Mouse (Mus musculus) limb, embryonic 10.5 days (tissue): ENCODE data around the gene Csnk2a1. TPM values are rescaled to one million over a fixed set of nuclear protein-coding genes. Genes with fewer than 3 reads are reported as not detected.

ENCODE experiments used
- DNase-seq: peaks from one replicate; pipeline ENCODE4 v3.0.0-alpha.2; 2017; ENCODE audit warnings: low spot score
- H3K27ac ChIP-seq: fragments of 300-500 bp; sonication (generic); 2 replicates; pipeline ENCODE4 v1.5.1; 2016; ENCODE audit warnings: mild to moderate bottlenecking
- H3K27me3 ChIP-seq: fragments of 300-500 bp; sonication (generic); 2 replicates; pipeline ENCODE4 v1.6.1; 2016; ENCODE audit warnings: low read depth, mild to moderate bottlenecking; ENCODE audit not compliant: poor library complexity, severe bottlenecking
- H3K36me3 ChIP-seq: fragments of 300-500 bp; sonication (generic); 2 replicates; pipeline ENCODE4 v1.6.1; 2016; ENCODE audit warnings: mild to moderate bottlenecking, moderate library complexity
- H3K4me1 ChIP-seq: fragments of 300-500 bp; sonication (generic); 2 replicates; pipeline ENCODE4 v1.6.1; 2016
- H3K4me3 ChIP-seq: fragments of 300-500 bp; sonication (generic); 2 replicates; pipeline ENCODE4 v1.5.1; 2016; ENCODE audit warnings: mild to moderate bottlenecking, moderate library complexity
- H3K9me3 ChIP-seq: fragments of 300-500 bp; sonication (generic); replicated peaks from 2 replicates; pipeline ENCODE4 v1.6.1; 2016; ENCODE audit warnings: mild to moderate bottlenecking
- WGBS: fragments of 180-500 bp; shearing (Covaris S2); methylation state at CpG from one replicate; pipeline ENCODE4 v1.1.7; 2016; 5-methylcytosine and 5-hydroxymethylcytosine counted together
- polyA plus RNA-seq: library from polyadenylated mRNA; unstranded; fragments of >200 nt; fragmentation: Nextera tagmentation; extraction: Ambion mirVana; gene quantifications from 2 replicates; pipeline ENCODE4 v1.2.1, GENCODE M21; 2016

Csnk2a1 gene
- polyA plus RNA-seq: 77.4 and 77.6 TPM in 2 replicates

DNA sequence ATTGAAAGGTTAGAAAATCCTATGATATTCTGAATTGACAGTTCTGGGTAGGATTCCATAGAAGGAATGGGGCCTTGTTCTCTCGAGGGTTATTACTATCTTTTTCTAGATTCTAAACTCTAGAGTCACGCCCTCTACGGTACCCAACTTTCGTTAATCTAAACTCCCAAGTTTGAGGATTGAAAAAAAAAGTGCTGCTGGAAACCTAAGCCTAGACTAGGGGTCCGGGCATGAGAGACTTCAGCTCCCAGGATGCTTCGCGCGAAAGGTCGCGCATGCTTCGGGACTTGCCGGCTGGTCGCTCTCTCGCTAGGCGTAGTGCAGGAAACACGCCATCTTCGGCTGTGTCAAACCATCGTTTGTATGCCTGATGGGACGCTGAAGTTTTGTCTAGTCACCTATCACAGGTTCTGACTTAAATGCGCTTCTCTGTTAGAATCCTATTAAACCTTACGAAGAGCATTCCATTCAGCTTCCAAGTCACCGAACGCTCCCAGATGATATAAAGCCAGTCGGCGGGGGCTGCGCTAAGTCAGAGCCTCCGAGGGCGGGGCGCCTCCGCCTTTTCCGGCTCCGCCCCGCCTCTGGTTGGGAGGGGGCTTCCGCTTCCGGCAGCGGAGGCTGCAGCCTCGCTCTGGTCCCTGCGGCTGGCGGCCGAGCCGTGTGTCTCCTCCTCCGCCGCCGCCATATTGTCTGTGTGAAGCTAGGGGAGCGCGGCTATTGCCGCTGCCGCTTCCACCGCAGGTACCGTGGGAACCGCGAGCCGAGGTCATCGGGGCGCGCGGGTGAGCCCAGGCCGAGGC is at the start of gene Csnk2a1:
Gene Csnk2a1 (plus strand): TSS at position 592 of the 803 bp plus-strand sequence.
- Histone ChIP-seq H3K4me3 (peak within 1 kb of the TSS; percentile 93), H3K27me3 (no peaks in the 10 kb centered on the region), H3K9me3 (no peaks in the 10 kb centered on the region), H3K4me1 (peaks cover 24% of the 10 kb centered on the region), H3K27ac (peak within 1 kb of the TSS; percentile 98), H3K36me3 (peaks cover 25% of the 10 kb centered on the region)
- WGBS: under 1% methylated on average over 58 of the region's 58 CpGs
- peak; percentile 93 for DNase-seq

DNA sequence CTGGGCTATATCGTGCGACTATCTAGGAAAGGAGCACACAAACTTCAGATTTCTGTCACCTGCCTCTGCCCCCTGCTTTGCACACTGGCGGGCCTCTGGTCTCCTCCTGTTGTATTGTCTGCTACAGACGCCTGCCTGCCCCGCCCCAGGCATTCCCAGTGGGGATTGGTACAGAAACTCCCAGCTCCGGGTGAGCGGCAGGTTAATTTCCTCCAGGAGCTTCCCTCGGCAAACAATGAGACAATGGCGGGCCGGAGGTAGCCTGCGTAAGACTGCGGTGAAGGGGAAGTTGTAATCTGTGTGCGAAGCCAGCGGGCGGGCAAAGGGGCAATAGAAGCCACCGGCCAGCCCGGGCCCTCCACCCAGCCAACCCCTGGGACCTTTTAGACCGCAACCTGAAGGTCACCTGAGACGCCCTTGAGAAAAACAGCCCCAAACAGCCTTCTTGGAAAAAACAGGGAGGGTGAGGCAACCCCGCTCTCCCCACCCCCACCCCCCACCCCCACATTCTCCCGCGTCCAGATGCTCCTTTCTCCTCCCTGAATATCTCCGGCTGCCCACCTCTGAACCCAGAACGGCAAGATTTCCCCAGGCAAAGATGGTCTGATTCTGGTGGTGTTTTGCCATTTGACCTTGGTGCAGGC is 49.4 kb upstream of the Csnk2a1 start:
- WGBS: 22% methylated on average over 24 of the region's 24 CpGs
- no peak for DNase-seq
- Histone ChIP-seq H3K36me3 (no peaks in the 10 kb centered on the region), H3K4me1 (peaks cover 15% of the 10 kb centered on the region), H3K4me3 (peak overlapping the region; percentile 26), H3K27me3 (peaks cover 18% of the 10 kb centered on the region), H3K27ac (peak overlapping the region; percentile 15; the same call in 1 of the 2 replicates), H3K9me3 (no peaks in the 10 kb centered on the region)

DNA sequence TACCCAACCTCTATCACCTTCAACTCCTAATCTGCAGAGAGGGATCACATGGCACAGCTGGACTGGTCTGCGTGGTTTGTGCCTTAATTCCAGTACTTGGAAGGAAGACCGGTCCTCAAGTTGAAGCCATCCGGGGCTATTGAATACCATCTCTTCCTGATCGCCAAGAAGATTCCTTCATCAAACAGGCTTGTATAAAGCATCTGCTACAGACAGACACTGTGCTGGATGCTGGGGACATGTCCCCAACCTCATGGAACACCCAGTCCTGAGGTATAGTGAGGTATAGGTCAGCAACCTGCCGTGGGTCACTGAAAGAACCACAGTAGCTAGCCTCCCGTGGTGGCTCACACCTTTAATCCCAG is 48.9 kb upstream of the Csnk2a1 start:
- Histone ChIP-seq H3K4me3 (no peak overlapping the region), H3K4me1 (peaks cover 15% of the 10 kb centered on the region), H3K9me3 (no peaks in the 10 kb centered on the region), H3K36me3 (no peaks in the 10 kb centered on the region), H3K27ac (no peak overlapping the region), H3K27me3 (peaks cover 18% of the 10 kb centered on the region)
- WGBS: 80% methylated on average over 6 of the region's 6 CpGs
- DNase-seq: no peak

DNA sequence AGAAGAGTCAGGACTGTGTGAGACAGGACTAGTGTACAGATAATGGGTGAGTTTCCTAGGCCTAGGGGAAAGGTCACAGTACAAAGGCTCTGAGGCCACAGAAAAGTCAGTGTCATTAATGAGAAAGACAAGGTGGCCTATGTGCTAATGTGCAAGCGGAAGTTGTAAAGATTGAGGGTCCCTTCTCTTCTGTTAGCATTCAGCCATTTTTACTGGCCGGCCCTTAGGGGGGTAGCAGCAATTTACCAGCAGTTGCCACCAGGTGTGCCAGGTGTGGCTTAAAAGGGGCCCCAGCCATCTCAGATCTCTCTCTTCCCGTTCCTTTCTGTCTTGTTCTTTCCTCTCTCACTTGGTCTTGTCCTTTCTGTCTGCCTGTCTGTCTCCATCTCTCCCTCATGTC is 48.3 kb upstream of the Csnk2a1 start:
- no peak overlapping the region for H3K4me3 ChIP-seq
- H3K36me3 ChIP-seq: no peaks in the 10 kb centered on the region
- peaks cover 18% of the 10 kb centered on the region for H3K27me3 ChIP-seq
- H3K27ac ChIP-seq: no peak overlapping the region
- no peak for DNase-seq
- H3K4me1 ChIP-seq: peaks cover 15% of the 10 kb centered on the region
- H3K9me3 ChIP-seq: no peaks in the 10 kb centered on the region
- WGBS: 76% methylated on average over 3 of the region's 3 CpGs

DNA sequence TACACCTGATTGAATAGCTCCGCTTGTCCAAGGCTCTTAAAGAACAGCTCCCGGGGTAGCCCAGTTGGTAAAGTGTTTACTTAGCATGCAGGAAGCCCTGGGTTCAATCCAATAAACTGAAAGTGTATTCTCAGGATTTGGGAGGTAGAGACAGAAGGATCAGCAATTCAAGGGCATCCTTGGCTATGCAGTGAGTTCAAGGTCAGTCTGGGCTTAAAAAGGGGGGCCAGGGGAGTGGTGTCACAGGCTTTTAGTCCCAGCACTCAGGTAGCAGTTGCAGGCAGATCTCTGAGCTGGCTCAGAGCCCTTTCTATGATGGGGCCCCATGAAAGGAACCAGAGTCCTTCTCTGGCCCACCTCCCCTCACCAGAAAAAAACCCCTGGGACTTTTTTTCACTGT is 47.3 kb upstream of the Csnk2a1 start:
- Histone ChIP-seq H3K4me3 (no peak overlapping the region), H3K27me3 (peaks cover 18% of the 10 kb centered on the region)
- WGBS: 86% methylated on average over 2 of the region's 2 CpGs

DNA sequence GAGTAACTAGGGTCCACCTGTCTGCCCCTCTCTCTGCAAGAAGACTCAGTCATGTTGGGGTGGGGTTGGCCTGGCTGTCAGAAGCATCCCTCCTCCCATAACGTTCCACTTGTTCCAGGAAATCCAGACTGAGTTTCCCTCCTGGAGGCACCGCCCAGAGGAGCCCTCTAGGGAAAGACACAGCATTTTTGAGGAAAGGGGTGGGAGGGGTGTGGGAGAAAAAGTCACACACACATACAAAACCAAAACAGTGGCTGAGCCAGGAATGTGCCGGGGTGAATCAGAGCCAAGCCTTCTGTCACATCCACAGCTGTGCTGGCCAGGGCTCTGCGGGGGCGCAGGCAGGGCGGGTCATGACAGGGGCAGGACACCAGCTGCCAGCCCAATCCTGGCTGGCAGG is 46.3 kb upstream of the Csnk2a1 start:
- Histone ChIP-seq H3K36me3 (no peaks in the 10 kb centered on the region), H3K9me3 (no peaks in the 10 kb centered on the region), H3K27me3 (peaks cover 18% of the 10 kb centered on the region), H3K4me3 (no peak overlapping the region), H3K4me1 (peaks cover 15% of the 10 kb centered on the region), H3K27ac (no peak overlapping the region)
- no peak for DNase-seq
- WGBS: 76% methylated on average over 6 of the region's 6 CpGs

More for the DNA sequence above, 47.3 kb upstream of the Csnk2a1 start:
- no peak for DNase-seq
- Histone ChIP-seq H3K27ac (no peak overlapping the region), H3K36me3 (no peaks in the 10 kb centered on the region), H3K4me1 (peaks cover 15% of the 10 kb centered on the region), H3K9me3 (no peaks in the 10 kb centered on the region)

DNA sequence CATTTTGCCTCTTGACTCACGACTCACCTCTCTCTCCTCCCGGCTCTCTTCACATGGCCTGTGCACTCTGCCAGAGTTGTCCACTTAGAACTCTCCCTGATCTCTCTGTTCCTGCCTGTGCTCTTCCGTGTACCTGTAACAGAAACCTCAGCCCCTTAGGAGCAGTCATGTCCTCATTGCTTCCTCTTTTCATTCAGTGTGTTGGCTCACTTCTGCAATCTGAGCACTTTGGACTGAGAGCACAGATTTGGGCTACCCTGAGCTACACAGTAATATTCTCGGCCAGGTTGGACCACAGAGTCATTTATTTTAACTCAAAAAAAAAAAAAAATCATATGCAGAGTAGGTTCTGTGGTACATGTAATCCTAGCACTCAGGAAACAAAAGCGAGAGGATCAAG is 39.5 kb upstream of the Csnk2a1 start:
- H3K4me3 ChIP-seq: no peak overlapping the region
- H3K9me3 ChIP-seq: no peaks in the 10 kb centered on the region
- H3K36me3 ChIP-seq: no peaks in the 10 kb centered on the region
- DNase-seq: no peak
- WGBS: 81% methylated on average over 5 of the region's 5 CpGs
- no peaks in the 10 kb centered on the region for H3K27me3 ChIP-seq
- H3K27ac ChIP-seq: no peak overlapping the region
- H3K4me1 ChIP-seq: peaks cover 13% of the 10 kb centered on the region

DNA sequence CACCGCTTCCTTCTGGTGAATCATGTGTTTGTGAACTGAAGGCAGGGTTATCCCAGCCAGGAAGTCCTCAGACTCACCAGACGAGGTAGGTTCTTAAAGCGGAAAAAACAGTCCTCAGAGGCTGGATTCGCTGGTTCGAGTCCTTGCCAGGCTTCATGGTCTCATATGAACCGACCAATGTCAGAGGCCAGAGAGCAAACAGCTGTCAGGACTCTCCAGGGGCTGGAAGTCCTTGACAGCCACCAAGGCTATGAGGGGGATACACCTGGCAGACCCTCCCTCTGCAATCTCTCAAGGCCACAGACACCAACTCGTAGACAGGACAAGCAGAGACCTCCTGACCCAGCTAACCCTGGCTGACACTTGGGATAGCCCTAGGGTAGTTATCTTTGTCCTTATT is 37.4 kb upstream of the Csnk2a1 start:
- H3K4me1 ChIP-seq: peaks cover 13% of the 10 kb centered on the region
- WGBS: 72% methylated on average over 7 of the region's 7 CpGs

DNA sequence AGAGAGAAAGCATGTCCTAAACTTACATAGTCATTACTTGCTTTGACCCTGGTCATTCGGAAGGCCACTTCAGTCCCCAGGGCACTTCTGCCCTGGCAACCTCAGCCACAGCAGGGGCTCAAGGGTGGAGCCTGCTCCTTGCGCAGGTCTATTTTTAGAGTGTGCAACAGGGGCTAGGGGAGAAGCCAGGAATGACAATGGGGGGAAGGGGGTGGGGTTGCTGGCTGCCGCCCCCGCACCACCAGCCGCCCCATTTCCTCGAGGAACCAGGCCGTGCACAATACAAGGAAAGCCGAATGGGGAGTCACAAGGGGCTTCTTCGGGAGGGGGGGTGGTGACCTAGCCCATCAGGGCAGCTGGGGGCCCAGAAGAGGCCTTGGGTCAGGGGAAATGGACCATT is 37.0 kb upstream of the Csnk2a1 start:
- DNase-seq: no peak
- Histone ChIP-seq H3K27me3 (no peaks in the 10 kb centered on the region), H3K36me3 (no peaks in the 10 kb centered on the region), H3K27ac (0 out of 2 replicates have a peak overlapping the region, but pooled peaks have one; percentile 5), H3K4me1 (peaks cover 13% of the 10 kb centered on the region), H3K9me3 (no peaks in the 10 kb centered on the region), H3K4me3 (no peak overlapping the region)
- 82% methylated on average over 9 of the region's 9 CpGs for WGBS

More for the DNA sequence above, 37.4 kb upstream of the Csnk2a1 start:
- no peaks in the 10 kb centered on the region for H3K27me3 ChIP-seq
- H3K4me3 ChIP-seq: no peak overlapping the region
- no peaks in the 10 kb centered on the region for H3K9me3 ChIP-seq
- no peak for DNase-seq
- H3K27ac ChIP-seq: 0 out of 2 replicates have a peak overlapping the region, but pooled peaks have one; percentile 5
- H3K36me3 ChIP-seq: no peaks in the 10 kb centered on the region

DNA sequence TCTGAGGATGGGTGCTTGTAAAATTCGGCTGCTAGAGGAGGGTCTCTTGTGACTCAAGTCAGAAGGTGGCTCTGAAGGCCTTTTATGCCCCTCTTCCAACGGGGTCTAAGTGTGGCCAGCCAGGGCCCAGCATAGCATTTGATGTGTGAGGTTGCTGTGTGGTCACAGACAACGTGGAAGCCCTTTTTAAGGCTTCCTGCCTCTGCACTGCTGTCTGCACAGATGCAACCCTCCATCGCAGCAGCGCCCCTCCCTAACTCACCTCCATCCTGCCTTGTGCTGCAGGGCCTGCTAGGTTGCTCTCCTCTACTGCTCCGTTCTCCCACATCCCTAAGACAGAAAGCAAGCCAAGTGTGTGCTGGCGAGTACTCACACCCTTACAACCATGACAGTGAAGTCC is 36.5 kb upstream of the Csnk2a1 start:
- no peak overlapping the region for H3K4me3 ChIP-seq
- WGBS: 71% methylated on average over 7 of the region's 7 CpGs
- H3K9me3 ChIP-seq: no peaks in the 10 kb centered on the region
- H3K27me3 ChIP-seq: no peaks in the 10 kb centered on the region
- H3K4me1 ChIP-seq: peaks cover 13% of the 10 kb centered on the region
- no peak overlapping the region for H3K27ac ChIP-seq
- DNase-seq: no peak
- H3K36me3 ChIP-seq: no peaks in the 10 kb centered on the region

DNA sequence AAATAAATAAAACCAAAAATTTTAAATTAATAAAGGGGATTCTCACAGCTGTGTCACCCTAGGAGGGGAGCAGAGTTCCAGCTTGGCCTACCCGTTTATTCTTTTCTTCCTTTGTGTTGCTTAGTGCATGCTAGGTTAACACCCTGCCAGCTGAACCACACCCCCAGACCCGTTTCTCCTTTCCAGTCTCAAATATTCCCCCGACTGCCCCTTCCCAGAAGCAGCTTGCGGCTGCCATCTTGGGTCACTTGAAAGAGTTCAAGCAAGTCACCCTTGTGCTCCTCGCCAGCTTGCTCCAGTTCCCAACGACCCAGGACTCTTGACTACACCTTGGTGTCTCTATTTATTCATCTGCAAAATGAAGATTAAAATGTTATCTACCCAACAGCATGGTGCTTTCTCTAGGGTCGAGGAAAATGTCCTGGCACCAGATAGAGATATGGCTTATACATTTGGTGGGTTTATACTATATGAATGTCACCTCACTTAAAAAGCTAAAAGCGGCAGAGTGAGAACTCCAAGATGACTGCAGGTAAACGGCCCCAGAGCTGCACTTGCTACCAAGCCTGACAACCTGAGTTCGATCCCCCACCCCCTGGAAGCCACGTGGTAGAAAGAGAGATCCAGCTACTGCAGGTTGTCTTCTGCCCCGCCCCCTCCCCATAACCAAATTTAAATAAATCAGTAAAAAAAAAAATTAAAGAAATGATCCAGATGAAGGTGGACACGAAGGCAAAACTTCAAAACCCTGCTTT is 33.9 kb upstream of the Csnk2a1 start:
- Histone ChIP-seq H3K9me3 (no peaks in the 10 kb centered on the region), H3K36me3 (no peaks in the 10 kb centered on the region), H3K27me3 (no peaks in the 10 kb centered on the region), H3K4me1 (peaks cover 24% of the 10 kb centered on the region), H3K4me3 (no peak overlapping the region), H3K27ac (no peak overlapping the region)
- 75% methylated on average over 13 of the region's 13 CpGs for WGBS
- no peak for DNase-seq

DNA sequence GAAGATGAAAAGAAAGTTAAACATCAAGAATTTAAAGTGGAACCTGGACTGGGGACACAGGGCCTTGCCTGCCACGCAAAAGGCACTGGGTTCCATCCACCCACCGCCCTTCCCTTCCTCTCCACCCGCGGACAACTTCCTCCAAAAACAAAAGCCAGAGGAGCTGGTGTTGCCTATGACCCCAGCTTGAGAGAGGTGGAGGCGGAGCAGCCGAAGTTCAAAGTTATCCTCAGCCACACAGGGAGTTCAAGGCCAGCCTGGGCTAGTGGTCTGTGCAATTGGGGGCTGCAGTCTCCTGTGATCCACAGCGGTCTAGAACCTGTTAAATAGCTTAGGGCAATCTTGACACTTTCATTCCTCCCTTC is 33.3 kb upstream of the Csnk2a1 start:
- H3K9me3 ChIP-seq: no peaks in the 10 kb centered on the region
- H3K4me1 ChIP-seq: peaks cover 24% of the 10 kb centered on the region
- DNase-seq: no peak
- no peaks in the 10 kb centered on the region for H3K27me3 ChIP-seq
- no peaks in the 10 kb centered on the region for H3K36me3 ChIP-seq
- no peak overlapping the region for H3K27ac ChIP-seq
- no peak overlapping the region for H3K4me3 ChIP-seq
- 73% methylated on average over 7 of the region's 7 CpGs for WGBS

DNA sequence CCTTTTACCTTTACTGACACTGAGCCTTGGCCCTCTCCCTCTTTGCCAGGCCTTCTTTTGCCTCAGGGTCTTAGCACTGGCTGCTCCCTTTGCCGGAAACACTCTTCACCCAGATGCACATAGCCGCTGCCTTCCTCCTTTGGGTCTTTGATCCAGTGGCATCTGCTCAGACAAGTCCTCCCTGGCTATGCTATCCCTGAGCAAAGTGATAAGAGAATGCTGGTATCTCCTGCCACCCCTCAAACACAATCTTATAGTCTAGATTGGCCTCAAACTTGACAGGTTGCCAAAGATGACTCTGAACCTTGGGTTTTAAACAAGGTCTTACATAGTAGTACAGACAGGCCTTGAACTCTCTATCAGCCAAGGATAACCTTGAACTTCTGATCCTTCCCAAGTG is 32.1 kb upstream of the Csnk2a1 start:
- Histone ChIP-seq H3K36me3 (no peaks in the 10 kb centered on the region), H3K9me3 (no peaks in the 10 kb centered on the region), H3K4me3 (no peak overlapping the region), H3K4me1 (peaks cover 18% of the 10 kb centered on the region), H3K27ac (no peak overlapping the region), H3K27me3 (no peaks in the 10 kb centered on the region)
- no peak for DNase-seq
- WGBS: 94% methylated on average over 2 of the region's 2 CpGs
